Mouse (Mus musculus): ENCODE results near the gene Arhgap35. TPM values are rescaled to one million over a fixed set of nuclear protein-coding genes. Genes with fewer than 3 reads are reported as not detected.
"Not testable (repeated sequence)": the region's sequence is repeated elsewhere in the genome, so short reads cannot be mapped to it uniquely, and the experiment has no call there.

Arhgap35 gene
- total RNA-seq (2017): 6.5 to 9.8 TPM (median 8.2 TPM) in 3 replicates

GRCm38 (mm10) chr7:16614888-16615715, at the start of gene Arhgap35:
Gene Arhgap35, minus strand, starts transcription at chr7:16614993.
- ATAC-seq (replicated peaks; ENCODE audit: insufficient number of reproducible peaks, low FRiP score, low TSS enrichment, poor library complexity, severe bottlenecking): peak; percentile 92

- ATAC-seq (replicated peaks; ENCODE audit: insufficient number of reproducible peaks, low FRiP score, low TSS enrichment, poor library complexity, severe bottlenecking): no peak
Measured at GRCm38 (mm10) chr7:16644260-16644659, 29.5 kb upstream of the Arhgap35 start.

- not testable (repeated sequence) for ATAC-seq (replicated peaks; ENCODE audit: insufficient number of reproducible peaks, low FRiP score, low TSS enrichment, poor library complexity, severe bottlenecking)
Measured at GRCm38 (mm10) chr7:16643106-16643505, 28.3 kb upstream of the Arhgap35 start.

GRCm38 (mm10) chr7:16639028-16639427, 24.2 kb upstream of the Arhgap35 start:
- no peak for ATAC-seq (replicated peaks; ENCODE audit: insufficient number of reproducible peaks, low FRiP score, low TSS enrichment, poor library complexity, severe bottlenecking)

- ATAC-seq (replicated peaks; ENCODE audit: insufficient number of reproducible peaks, low FRiP score, low TSS enrichment, poor library complexity, severe bottlenecking): no peak
Measured at GRCm38 (mm10) chr7:16635116-16635515, 20.3 kb upstream of the Arhgap35 start.

GRCm38 (mm10) chr7:16633913-16634312, 19.1 kb upstream of the Arhgap35 start:
- ATAC-seq (replicated peaks; ENCODE audit: insufficient number of reproducible peaks, low FRiP score, low TSS enrichment, poor library complexity, severe bottlenecking): not testable (repeated sequence)

- ATAC-seq (replicated peaks; ENCODE audit: insufficient number of reproducible peaks, low FRiP score, low TSS enrichment, poor library complexity, severe bottlenecking): no peak
Measured at GRCm38 (mm10) chr7:16631932-16632331, 17.1 kb upstream of the Arhgap35 start.

GRCm38 (mm10) chr7:16631025-16631424, 16.2 kb upstream of the Arhgap35 start:
- ATAC-seq (replicated peaks; ENCODE audit: insufficient number of reproducible peaks, low FRiP score, low TSS enrichment, poor library complexity, severe bottlenecking): no peak

- ATAC-seq (replicated peaks; ENCODE audit: insufficient number of reproducible peaks, low FRiP score, low TSS enrichment, poor library complexity, severe bottlenecking): 0 out of 2 replicates have a peak, but pooled peaks have one; percentile 33
Measured at GRCm38 (mm10) chr7:16629598-16630296, 15.0 kb upstream of the Arhgap35 start.

- ATAC-seq (replicated peaks; ENCODE audit: insufficient number of reproducible peaks, low FRiP score, low TSS enrichment, poor library complexity, severe bottlenecking): peak; percentile 85
Measured at GRCm38 (mm10) chr7:16628096-16628771, 13.4 kb upstream of the Arhgap35 start.

- ATAC-seq (replicated peaks; ENCODE audit: insufficient number of reproducible peaks, low FRiP score, low TSS enrichment, poor library complexity, severe bottlenecking): no peak
Measured at GRCm38 (mm10) chr7:16623687-16624086, 8.9 kb upstream of the Arhgap35 start.

GRCm38 (mm10) chr7:16623131-16623530, 8.3 kb upstream of the Arhgap35 start:
- no peak for ATAC-seq (replicated peaks; ENCODE audit: insufficient number of reproducible peaks, low FRiP score, low TSS enrichment, poor library complexity, severe bottlenecking)

GRCm38 (mm10) chr7:16621066-16621622, 6.4 kb upstream of the Arhgap35 start:
- no peak for ATAC-seq (replicated peaks; ENCODE audit: insufficient number of reproducible peaks, low FRiP score, low TSS enrichment, poor library complexity, severe bottlenecking)

- ATAC-seq (replicated peaks; ENCODE audit: insufficient number of reproducible peaks, low FRiP score, low TSS enrichment, poor library complexity, severe bottlenecking): no peak
Measured at GRCm38 (mm10) chr7:16618661-16619211, 3.9 kb upstream of the Arhgap35 start.

- ATAC-seq (replicated peaks; ENCODE audit: insufficient number of reproducible peaks, low FRiP score, low TSS enrichment, poor library complexity, severe bottlenecking): no peak
Measured at GRCm38 (mm10) chr7:16617045-16617444, 2.3 kb upstream of the Arhgap35 start.

- ATAC-seq (replicated peaks; ENCODE audit: insufficient number of reproducible peaks, low FRiP score, low TSS enrichment, poor library complexity, severe bottlenecking): no peak
Measured at GRCm38 (mm10) chr7:16614171-16614887, 464 bp downstream of the Arhgap35 start.

GRCm38 (mm10) chr7:16613461-16614170, 1.2 kb downstream of the Arhgap35 start:
- ATAC-seq (replicated peaks; ENCODE audit: insufficient number of reproducible peaks, low FRiP score, low TSS enrichment, poor library complexity, severe bottlenecking): no peak

- ATAC-seq (replicated peaks; ENCODE audit: insufficient number of reproducible peaks, low FRiP score, low TSS enrichment, poor library complexity, severe bottlenecking): no peak
Measured at GRCm38 (mm10) chr7:16610345-16610744, 4.4 kb downstream of the Arhgap35 start.

Measured in monocyte, adult 5-6 weeks (primary cell).